In genomic region chr2:62549659-62550058, GRCm38 (mm10) we compare ENCODE assay signal across 13 mouse cellular contexts. TPM values are rescaled to one million over a fixed set of nuclear protein-coding genes. Genes with fewer than 3 reads are reported as not detected.
DNase-seq lines count a peak whose midpoint lies in the region; ATAC-seq and TF ChIP-seq lines count a peak whose summit lies in the region.
"Had no signal": no experiment of that assay in that cellular context is flagged by ENCODE, and none has a peak within 500 bp of the region (broad histone marks: within the 10 kb centered on the region; RNA-seq: fewer than 3 reads in every experiment).

No protein-coding gene starts in this region.

- no peak overlapping the region for H3K4me2 ChIP-seq in liver, embryonic 11.5 days
- H3K4me2 ChIP-seq: neural tube, embryonic 15.5 days had no signal

- no peak for TF ChIP-seq EP300 in heart, adult 2 months (IDR thresholded peaks at IDR 0.05; ENCODE audit: insufficient read depth, low read depth, low read length)
- TF ChIP-seq EP300 in ES-Bruce4 (IDR thresholded peaks at IDR 0.05; ENCODE audit: insufficient read depth, low read depth, low read length), result no peak

- WGBS in heart, adult 2 months, result 77% methylated on average over 3 of the region's 3 CpGs
- 81% methylated on average over 3 of the region's 3 CpGs for WGBS in liver, embryonic 11.5 days

- no peak for ATAC-seq in liver, embryonic 11.5 days (replicated peaks; ENCODE audit: low FRiP score)
- ATAC-seq: Patski had no signal

- no peaks in the 10 kb centered on the region for H3K79me2 ChIP-seq in heart, adult 2 months (replicated peaks; ENCODE audit: control insufficient read depth, insufficient read depth, low read length)

- TF ChIP-seq CTCF in heart, adult 2 months (IDR thresholded peaks at IDR 0.05), result peak; percentile 59
- peak; percentile 28 for TF ChIP-seq CTCF in ES-Bruce4 (IDR thresholded peaks at IDR 0.05; ENCODE audit: low read depth, low read length)

- no peak for TF ChIP-seq POLR2A in heart, adult 2 months (IDR thresholded peaks at IDR 0.05; ENCODE audit: insufficient read depth, low read depth, low read length)
- no peak for TF ChIP-seq POLR2A in ES-Bruce4 (IDR thresholded peaks at IDR 0.05; ENCODE audit: insufficient read depth, low read length)

- H3K9ac ChIP-seq in heart, adult 2 months (ENCODE audit: low read depth, low read length), result no peak overlapping the region
- no peak overlapping the region for H3K9ac ChIP-seq in liver, embryonic 11.5 days (ENCODE audit: low read depth, low read length)
- no peak overlapping the region for H3K9ac ChIP-seq in ES-Bruce4 (ENCODE audit: low read depth, poor library complexity, severe bottlenecking)
- H3K9ac ChIP-seq: neural tube, embryonic 15.5 days had no signal

- H3K9me3 ChIP-seq in liver, embryonic 11.5 days (ENCODE audit: control insufficient read depth, low read length), result no peaks in the 10 kb centered on the region
- no peaks in the 10 kb centered on the region for H3K9me3 ChIP-seq in ES-Bruce4 (replicated peaks; ENCODE audit: control insufficient read depth, insufficient read depth, low read length, poor library complexity, severe bottlenecking)
- H3K9me3 ChIP-seq: neural tube, embryonic 15.5 days had no signal

- DNase-seq in heart, adult 2 months, result no peak
- DNase-seq in heart, adult 11 months, result no peak
- peak; percentile 8 for DNase-seq in liver
- DNase-seq in liver, embryonic 11.5 days (ENCODE audit: low spot score), result no peak
- peak; percentile 10 for DNase-seq in gastrocnemius, postnatal 14 days
- DNase-seq in thymus, postnatal 4 days, result no peak
- DNase-seq in neural tube, embryonic 10.5 days (ENCODE audit: extremely low spot score, low spot score), result no peak
- DNase-seq: cerebellum, postnatal 14 days; kidney, adult 18-20 months; lung, postnatal 36 days had no signal

- no peaks in the 10 kb centered on the region for H3K4me1 ChIP-seq in heart, adult 2 months (ENCODE audit: control insufficient read depth, insufficient read depth, low read length)
- H3K4me1 ChIP-seq in liver, embryonic 11.5 days (replicated peaks; ENCODE audit: control insufficient read depth, insufficient read depth, low read length), result no peaks in the 10 kb centered on the region
- H3K4me1 ChIP-seq in ES-Bruce4 (ENCODE audit: control insufficient read depth, insufficient read depth, low read length), result no peaks in the 10 kb centered on the region
- H3K4me1 ChIP-seq: neural tube, embryonic 15.5 days had no signal

- intact Hi-C loops in heart, adult 2 months (cut with DNase I), result loop anchor here (5.0 kb wide), 1 partner anchor 78 kb away; no protein-coding TSS in a partner anchor
- intact Hi-C loops in gastrocnemius, postnatal 14 days (cut with DNase I; ENCODE audit: low total_unique reads), result no loop called here

- no peaks in the 10 kb centered on the region for H3K36me3 ChIP-seq in heart, adult 2 months (ENCODE audit: control insufficient read depth, insufficient read depth, low read length)
- H3K36me3 ChIP-seq in liver, embryonic 11.5 days (ENCODE audit: control insufficient read depth, insufficient read depth, low read length), result no peaks in the 10 kb centered on the region
- no peaks in the 10 kb centered on the region for H3K36me3 ChIP-seq in ES-Bruce4 (ENCODE audit: control insufficient read depth, insufficient read depth, low read length, poor library complexity, severe bottlenecking)
- H3K36me3 ChIP-seq: neural tube, embryonic 15.5 days had no signal

- no peak overlapping the region for H3K4me3 ChIP-seq in heart, adult 2 months
- no peak overlapping the region for H3K4me3 ChIP-seq in liver, embryonic 11.5 days (ENCODE audit: low read depth, low read length)
- no peak overlapping the region for H3K4me3 ChIP-seq in ES-Bruce4 (ENCODE audit: low read depth, low read length)
- H3K4me3 ChIP-seq: neural tube, embryonic 15.5 days had no signal

- no peaks in the 10 kb centered on the region for H3K27me3 ChIP-seq in heart, adult 2 months (ENCODE audit: control insufficient read depth, insufficient read depth, low read length)
- H3K27me3 ChIP-seq in liver, embryonic 11.5 days (replicated peaks; ENCODE audit: control insufficient read depth, insufficient read depth, low read length), result no peaks in the 10 kb centered on the region
- H3K27me3 ChIP-seq in ES-Bruce4 (ENCODE audit: control insufficient read depth, insufficient read depth, low read length, poor library complexity, severe bottlenecking), result no peaks in the 10 kb centered on the region
- H3K27me3 ChIP-seq: neural tube, embryonic 15.5 days had no signal

- H3K27ac ChIP-seq in heart, adult 2 months, result no peak overlapping the region
- no peak overlapping the region for H3K27ac ChIP-seq in liver, embryonic 11.5 days (ENCODE audit: low read depth, low read length)
- H3K27ac ChIP-seq in ES-Bruce4 (ENCODE audit: insufficient read depth, low read length), result no peak overlapping the region
- H3K27ac ChIP-seq: neural tube, embryonic 15.5 days had no signal

RNA-seq across cellular contexts. Expression of gene Fap, which starts 24.2 kb away (rescaled TPM):
- 1 to 10 TPM; 3.8 to 5.0 TPM for total RNA-seq in heart, adult 2 months (2021)
- polyA plus RNA-seq in heart, adult 2 months (2012; rRNA removed), result 1.4 and 4.8 TPM in 2 replicates
- polyA plus RNA-seq in liver, embryonic 11.5 days (2014; fragmentation: Nextera tagmentation; extraction: Ambion mirVana), result 1.0 and 1.1 TPM in 2 replicates
- 0.70 and 1.3 TPM in 2 replicates for polyA plus RNA-seq in ES-Bruce4 (2011; ENCODE audit: insufficient read depth, insufficient read length, low read depth, missing spikeins)
- 10 to 100 TPM; 15.6 to 19.3 TPM for total RNA-seq in gastrocnemius, postnatal 14 days (2021)
- polyA plus RNA-seq: Patski had no signal

Comparison
In these comparisons a context has a peak if more than half of its experiments do, and no peak if none do; other contexts are left out.
1. DNase-seq: peak in liver (single experiment) and gastrocnemius, postnatal 14 days (single experiment); none in heart, adult 2 months (0 of 2), heart, adult 11 months (single experiment), liver, embryonic 11.5 days (single experiment), thymus, postnatal 4 days (single experiment) and neural tube, embryonic 10.5 days (single experiment).